Mouse (Mus musculus): Measurements from ENCODE around the gene Csrnp3. TPM values are rescaled to one million over a fixed set of nuclear protein-coding genes. Genes with fewer than 3 reads are reported as not detected.
"Not testable (repeated sequence)": the region's sequence is repeated elsewhere in the genome, so short reads cannot be mapped to it uniquely, and the experiment has no call there.

Csrnp3 gene
- not detected in 2 replicates for polyA plus RNA-seq (2012; rRNA removed)

- peaks cover 3% of the 10 kb centered on the region; the same call in 1 of the 2 replicates for H3K27me3 ChIP-seq (ENCODE audit: control insufficient read depth, insufficient read depth, low read length)
- WGBS = 27% methylated on average over 6 of the region's 6 CpGs
- no peak within 1 kb of the TSS; the same call in 1 of the 2 replicates for H3K4me3 ChIP-seq (ENCODE audit: extremely low read depth, insufficient read depth, insufficient read length)
- no peak for DNase-seq (ENCODE audit: low read depth in 1 of 2, low spot score in 2 of 2)
- H3K36me3 ChIP-seq (ENCODE audit: control insufficient read depth, insufficient read depth, low read length) = no peaks in the 10 kb centered on the region
- no peak within 1 kb of the TSS for H3K27ac ChIP-seq (ENCODE audit: insufficient read depth, low read length)
- H3K4me1 ChIP-seq (ENCODE audit: control insufficient read depth, insufficient read depth, insufficient read length) = no peaks in the 10 kb centered on the region
- TF ChIP-seq CTCF (IDR thresholded peaks at IDR 0.05; ENCODE audit: extremely low read depth, insufficient read depth, insufficient read length, insufficient replicate concordance) = no peak
- no peak for TF ChIP-seq POLR2A (IDR thresholded peaks at IDR 0.05; ENCODE audit: low read depth, low read length)
These were observed at the start of gene Csrnp3 for GRCm38 (mm10) chr2:65845551-65845950. Gene Csrnp3, plus strand, starts transcription at chr2:65845767.

- Histone ChIP-seq H3K4me1 (ENCODE audit: control insufficient read depth, insufficient read depth, insufficient read length) (no peaks in the 10 kb centered on the region), H3K27ac (ENCODE audit: insufficient read depth, low read length) (no peak overlapping the region), H3K27me3 (ENCODE audit: control insufficient read depth, insufficient read depth, low read length) (no peaks in the 10 kb centered on the region), H3K4me3 (ENCODE audit: extremely low read depth, insufficient read depth, insufficient read length) (no peak overlapping the region), H3K36me3 (ENCODE audit: control insufficient read depth, insufficient read depth, low read length) (no peaks in the 10 kb centered on the region)
- 68% methylated on average over 1 of the region's 1 CpGs for WGBS
- no peak for TF ChIP-seq POLR2A (IDR thresholded peaks at IDR 0.05; ENCODE audit: low read depth, low read length)
- no peak for DNase-seq (ENCODE audit: low read depth in 1 of 2, low spot score in 2 of 2)
These were observed 44.4 kb upstream of the Csrnp3 start for GRCm38 (mm10) chr2:65801054-65801709.

DNA sequence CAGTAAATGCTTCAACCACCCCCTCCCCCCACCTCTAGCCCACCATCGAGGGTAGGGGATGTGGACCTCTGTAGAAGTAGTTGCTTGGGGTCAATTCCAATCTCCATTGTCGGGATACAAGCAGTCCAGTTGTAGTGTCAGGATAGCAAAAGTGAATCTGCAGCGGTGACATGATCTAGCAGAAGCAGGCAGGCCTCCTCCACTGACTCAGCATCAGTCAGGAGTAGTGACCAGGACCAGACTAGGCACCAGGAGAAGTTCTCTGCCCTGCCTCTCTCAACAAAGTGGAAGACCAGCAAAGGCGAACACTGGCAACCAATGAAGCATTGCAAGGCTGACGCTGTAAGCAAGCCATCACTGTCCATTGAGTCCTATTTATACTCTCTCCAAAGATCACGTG, 39.0 kb upstream of the Csrnp3 start:
- Histone ChIP-seq H3K27me3 (ENCODE audit: control insufficient read depth, insufficient read depth, low read length) (no peaks in the 10 kb centered on the region), H3K4me3 (ENCODE audit: extremely low read depth, insufficient read depth, insufficient read length) (no peak overlapping the region), H3K27ac (ENCODE audit: insufficient read depth, low read length) (no peak overlapping the region), H3K36me3 (ENCODE audit: control insufficient read depth, insufficient read depth, low read length) (no peaks in the 10 kb centered on the region), H3K4me1 (ENCODE audit: control insufficient read depth, insufficient read depth, insufficient read length) (no peaks in the 10 kb centered on the region)
- no peak for DNase-seq (ENCODE audit: low read depth in 1 of 2, low spot score in 2 of 2)
- WGBS = 86% methylated on average over 6 of the region's 6 CpGs
- no peak for TF ChIP-seq POLR2A (IDR thresholded peaks at IDR 0.05; ENCODE audit: low read depth, low read length)

DNA sequence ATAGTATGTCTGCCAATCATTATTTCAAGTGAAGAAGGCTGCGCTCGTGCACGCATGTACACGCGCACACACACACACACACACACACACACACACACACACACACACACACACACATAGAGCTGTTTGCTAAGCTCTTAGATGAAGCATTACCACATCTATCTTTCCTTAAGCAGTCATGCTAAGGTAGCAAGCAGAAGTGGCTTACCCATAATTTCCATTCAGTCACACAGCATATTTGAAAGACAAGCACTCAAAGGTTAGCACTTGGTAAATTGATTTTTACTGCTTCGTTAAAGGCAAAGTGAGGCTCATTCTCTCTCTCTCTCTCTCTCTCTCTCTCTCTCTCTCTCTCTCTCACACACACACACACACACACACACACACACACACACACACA, 34.4 kb upstream of the Csrnp3 start:
- not testable (repeated sequence) for H3K36me3 ChIP-seq (ENCODE audit: control insufficient read depth, insufficient read depth, low read length); H3K27me3 ChIP-seq (ENCODE audit: control insufficient read depth, insufficient read depth, low read length)
- 80% methylated on average over 6 of the region's 6 CpGs for WGBS

DNA sequence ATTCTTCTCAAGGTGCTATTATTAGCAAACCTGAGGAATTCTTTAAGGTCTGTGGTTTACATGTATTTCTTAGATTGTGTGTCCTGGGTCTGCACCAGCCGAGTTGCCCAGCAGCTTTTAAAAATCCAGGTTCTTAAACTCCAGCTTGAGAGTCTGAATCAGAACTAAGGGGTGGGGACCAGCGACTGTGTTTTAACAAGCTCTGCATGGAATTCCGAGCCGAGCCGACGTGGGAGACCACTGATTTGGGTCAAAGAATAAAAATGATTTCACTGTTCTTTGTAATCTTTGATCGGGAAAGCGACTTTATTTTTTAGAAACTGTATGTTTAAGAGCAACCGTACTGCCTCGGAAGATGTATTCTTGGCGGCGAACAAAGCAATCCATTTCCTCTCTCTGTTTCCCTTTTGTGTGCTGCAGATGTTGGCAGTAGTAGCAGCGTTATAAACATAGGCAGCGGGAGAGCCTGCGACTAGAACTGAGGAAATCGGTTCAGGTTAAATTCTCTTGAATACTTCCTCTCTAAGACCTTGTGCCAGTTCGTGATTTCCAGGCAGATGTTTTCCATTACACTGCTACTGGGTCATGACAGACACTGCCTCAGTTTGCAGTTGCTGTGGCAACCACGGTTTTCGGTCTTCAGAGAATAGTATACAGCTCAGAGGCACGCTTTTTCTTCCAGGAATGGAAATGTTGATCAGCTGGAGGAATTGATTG, 27.3 kb upstream of the Csrnp3 start:
- Histone ChIP-seq H3K4me3 (ENCODE audit: extremely low read depth, insufficient read depth, insufficient read length) (peak overlapping the region; percentile 36; the same call in 1 of the 2 replicates), H3K27me3 (ENCODE audit: control insufficient read depth, insufficient read depth, low read length) (no peaks in the 10 kb centered on the region), H3K27ac (ENCODE audit: insufficient read depth, low read length) (no peak overlapping the region), H3K4me1 (ENCODE audit: control insufficient read depth, insufficient read depth, insufficient read length) (peaks cover 2% of the 10 kb centered on the region; the same call in 1 of the 2 replicates), H3K36me3 (ENCODE audit: control insufficient read depth, insufficient read depth, low read length) (no peaks in the 10 kb centered on the region)
- peak; percentile 3 to 69 for DNase-seq (ENCODE audit: low read depth in 1 of 2, low spot score in 2 of 2)
- TF ChIP-seq CTCF (IDR thresholded peaks at IDR 0.05; ENCODE audit: extremely low read depth, insufficient read depth, insufficient read length, insufficient replicate concordance) = no peak
- no peak for TF ChIP-seq POLR2A (IDR thresholded peaks at IDR 0.05; ENCODE audit: low read depth, low read length)
- WGBS = 6% methylated on average over 20 of the region's 20 CpGs

More for the DNA sequence above, 34.4 kb upstream of the Csrnp3 start:
- H3K4me3 ChIP-seq (ENCODE audit: extremely low read depth, insufficient read depth, insufficient read length); DNase-seq (ENCODE audit: low read depth in 1 of 2, low spot score in 2 of 2); H3K4me1 ChIP-seq (ENCODE audit: control insufficient read depth, insufficient read depth, insufficient read length); H3K27ac ChIP-seq (ENCODE audit: insufficient read depth, low read length): not testable (repeated sequence)

- Histone ChIP-seq H3K27ac (ENCODE audit: insufficient read depth, low read length) (no peak overlapping the region), H3K4me3 (ENCODE audit: extremely low read depth, insufficient read depth, insufficient read length) (no peak overlapping the region)
- DNase-seq (ENCODE audit: low read depth in 1 of 2, low spot score in 2 of 2) = no peak
These were observed 25.3 kb upstream of the Csrnp3 start for GRCm38 (mm10) chr2:65820114-65820769.

GRCm38 (mm10) chr2:65826314-65826713, 19.3 kb upstream of the Csrnp3 start:
- no peak for DNase-seq (ENCODE audit: low read depth in 1 of 2, low spot score in 2 of 2)
- H3K27ac ChIP-seq (ENCODE audit: insufficient read depth, low read length) = no peak overlapping the region
- H3K4me1 ChIP-seq (ENCODE audit: control insufficient read depth, insufficient read depth, insufficient read length) = no peaks in the 10 kb centered on the region
- 92% methylated on average over 2 of the region's 2 CpGs for WGBS
- H3K36me3 ChIP-seq (ENCODE audit: control insufficient read depth, insufficient read depth, low read length) = no peaks in the 10 kb centered on the region
- H3K27me3 ChIP-seq (ENCODE audit: control insufficient read depth, insufficient read depth, low read length) = no peaks in the 10 kb centered on the region
- TF ChIP-seq POLR2A (IDR thresholded peaks at IDR 0.05; ENCODE audit: low read depth, low read length) = no peak
- TF ChIP-seq CTCF (IDR thresholded peaks at IDR 0.05; ENCODE audit: extremely low read depth, insufficient read depth, insufficient read length, insufficient replicate concordance) = no peak
- H3K4me3 ChIP-seq (ENCODE audit: extremely low read depth, insufficient read depth, insufficient read length) = no peak overlapping the region

More at GRCm38 (mm10) chr2:65820114-65820769, 25.3 kb upstream of the Csrnp3 start:
- TF ChIP-seq POLR2A (IDR thresholded peaks at IDR 0.05; ENCODE audit: low read depth, low read length) (no peak), CTCF (IDR thresholded peaks at IDR 0.05; ENCODE audit: extremely low read depth, insufficient read depth, insufficient read length, insufficient replicate concordance) (no peak)
- H3K36me3 ChIP-seq (ENCODE audit: control insufficient read depth, insufficient read depth, low read length) = no peaks in the 10 kb centered on the region
- 88% methylated on average over 4 of the region's 4 CpGs for WGBS
- peaks cover 2% of the 10 kb centered on the region; the same call in 1 of the 2 replicates for H3K4me1 ChIP-seq (ENCODE audit: control insufficient read depth, insufficient read depth, insufficient read length)
- H3K27me3 ChIP-seq (ENCODE audit: control insufficient read depth, insufficient read depth, low read length) = no peaks in the 10 kb centered on the region

Measured in spleen, adult 2 months (tissue).